Mouse (Mus musculus) liver, postnatal 0 days (tissue): ENCODE results near the gene Gm13277.
"Not testable (repeated sequence)": the region's sequence is repeated elsewhere in the genome, so short reads cannot be mapped to it uniquely, and the experiment has no call there.

Experiments
- CTCF ChIP-seq: sonication (generic); IDR thresholded peaks from 2 replicates; pipeline ENCODE4 v1.5.1; 2016; ENCODE audit warnings: antibody characterized with exemption, low read depth
- EP300 ChIP-seq: IDR thresholded peaks from 2 replicates; pipeline ENCODE4 v1.6.1; 2016; ENCODE audit warnings: antibody characterized with exemption, low read depth, mild to moderate bottlenecking

DNA sequence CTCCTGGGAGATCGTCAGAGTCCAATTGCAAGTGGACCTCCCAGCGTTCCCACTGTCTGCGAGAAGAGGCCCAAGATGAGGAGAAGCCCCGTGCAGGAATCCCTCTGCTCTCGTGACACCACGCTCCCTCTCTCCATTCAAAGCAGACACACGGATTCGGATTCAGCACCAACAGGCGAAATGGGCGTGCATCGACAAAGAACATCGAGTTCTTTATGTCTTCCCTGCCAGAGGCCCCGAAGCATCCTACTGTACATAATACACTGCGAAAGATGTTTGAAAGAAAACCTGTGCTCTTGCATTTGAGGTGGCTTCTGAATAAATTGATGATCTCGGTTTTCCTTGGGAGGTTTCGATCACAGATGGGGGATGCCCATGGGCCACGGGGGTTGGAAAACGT lies 8.1 kb upstream of the Gm13277 start:
- TF ChIP-seq CTCF, EP300: not testable (repeated sequence)
